Mouse (Mus musculus): ENCODE measurements at regions not wholly inside any gene's neighbourhood (a gene's known extent, or its start where the extent isn't known, plus 50 kb on each side); places are given as distances from the start of the nearest gene placed in this dataset.

- DNase-seq (ENCODE audit: low spot score): no peak
These were observed 424.2 kb downstream of the Cntn6 start for GRCm38 (mm10) chr6:104916787-104917186.

- no peak for DNase-seq (ENCODE audit: low spot score)
These were observed 430.0 kb downstream of the Cntn6 start for GRCm38 (mm10) chr6:104922577-104922976.

GRCm38 (mm10) chr6:104926088-104926487 is 433.5 kb downstream of the Cntn6 start:
- DNase-seq (ENCODE audit: low spot score): no peak

- no peak for DNase-seq (ENCODE audit: low spot score)
These were observed 437.7 kb downstream of the Cntn6 start for GRCm38 (mm10) chr6:104930284-104930683.

- no peak for DNase-seq (ENCODE audit: low spot score)
These were observed 439.6 kb downstream of the Cntn6 start for GRCm38 (mm10) chr6:104932153-104932552.

GRCm38 (mm10) chr6:104939134-104939533 is 446.5 kb downstream of the Cntn6 start:
- DNase-seq (ENCODE audit: low spot score): no peak

- DNase-seq (ENCODE audit: low spot score): no peak
These were observed 481.9 kb downstream of the Cntn6 start for GRCm38 (mm10) chr6:104974517-104974916.

- DNase-seq (ENCODE audit: low spot score): no peak
These were observed 491.6 kb downstream of the Cntn6 start for GRCm38 (mm10) chr6:104984144-104984543.

- DNase-seq (ENCODE audit: low spot score): no peak
These were observed 497.3 kb downstream of the Cntn6 start for GRCm38 (mm10) chr6:104989863-104990262.

- no peak for DNase-seq (ENCODE audit: low spot score)
These were observed 497.8 kb downstream of the Cntn6 start for GRCm38 (mm10) chr6:104990366-104990765.

- DNase-seq (ENCODE audit: low spot score): no peak
These were observed 507.0 kb downstream of the Cntn6 start for GRCm38 (mm10) chr6:104999601-105000000.

GRCm38 (mm10) chr6:105020672-105021071 is 528.1 kb downstream of the Cntn6 start:
- DNase-seq (ENCODE audit: low spot score): no peak

GRCm38 (mm10) chr6:105021174-105021573 is 528.6 kb downstream of the Cntn6 start:
- DNase-seq (ENCODE audit: low spot score): no peak

- no peak for DNase-seq (ENCODE audit: low spot score)
These were observed 573.6 kb downstream of the Cntn6 start for GRCm38 (mm10) chr6:105066146-105066545.

- peak; percentile 12 for DNase-seq (ENCODE audit: low spot score)
These were observed 586.6 kb upstream of the Cntn4 start for GRCm38 (mm10) chr6:105090882-105091281.
